Mouse (Mus musculus): Measurements from ENCODE around the gene Sgk1. TPM values are rescaled to one million over a fixed set of nuclear protein-coding genes. Genes with fewer than 3 reads are reported as not detected.

Gene Sgk1
- polyA plus RNA-seq, 1 experiment from 2014 or later: 26.2 TPM

DNA sequence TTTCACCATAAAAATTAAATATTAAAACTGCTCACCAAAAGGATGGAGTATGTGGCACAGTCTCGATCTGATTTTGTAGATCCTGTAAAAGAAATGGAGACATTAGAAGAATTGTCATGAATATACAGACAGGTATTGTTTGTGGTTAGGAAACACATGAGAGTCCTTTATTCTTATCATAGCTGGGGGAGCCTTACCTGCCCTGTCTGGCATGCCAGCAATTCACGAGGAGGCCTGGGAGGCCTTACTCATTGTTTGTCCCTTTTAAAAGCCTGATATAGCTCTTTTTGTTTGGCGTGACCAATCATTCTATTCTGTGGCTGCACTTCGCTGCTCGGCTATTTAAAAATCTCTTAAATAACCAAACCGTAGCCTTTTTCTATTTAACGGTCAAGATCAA is 37.6 kb upstream of the Sgk1 start:
- WGBS: 73% methylated on average over 7 of the region's 7 CpGs
- no peak overlapping the region for H3K4me3 ChIP-seq (ENCODE audit: control insufficient read depth in 1 of 2, insufficient read depth in 1 of 2, low read depth in 1 of 2, low read length in 2 of 2)
- ATAC-seq (ENCODE audit: insufficient number of reproducible peaks, insufficient read depth, low FRiP score, low read depth): no peak

DNA sequence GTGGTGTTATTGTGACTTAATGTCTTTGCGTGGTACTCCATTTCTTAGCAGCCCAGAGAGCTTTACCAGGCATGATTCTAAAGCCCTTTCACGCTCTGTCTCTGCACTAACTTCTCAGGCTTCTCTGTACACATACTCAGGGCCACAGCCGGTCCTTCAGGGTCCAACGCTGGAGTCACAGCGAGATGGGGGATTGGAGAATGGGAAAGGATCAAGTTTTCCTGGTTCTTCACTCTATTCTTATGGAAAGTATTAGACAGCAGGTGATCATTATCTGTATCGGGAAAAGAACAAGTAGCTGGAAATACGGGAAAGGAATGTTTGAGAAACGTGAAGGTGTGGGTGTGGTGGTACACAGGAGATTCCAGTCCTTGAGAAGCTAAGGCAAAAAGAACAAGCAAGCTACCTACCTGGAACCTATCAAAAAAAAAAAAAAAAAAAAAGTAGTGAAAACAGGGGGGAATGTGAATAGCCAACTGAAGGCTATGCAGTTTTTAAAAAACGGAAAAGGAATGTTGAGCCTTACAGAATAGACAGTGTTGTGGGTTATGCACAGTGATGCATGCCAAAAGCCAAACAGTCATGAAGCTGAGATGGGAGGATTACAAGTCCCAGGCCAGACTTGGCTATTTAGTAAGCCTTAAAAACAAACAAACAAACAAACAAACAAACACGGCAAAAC is 36.2 kb upstream of the Sgk1 start:
- Histone ChIP-seq H3K27me3 (ENCODE audit: control insufficient read depth, insufficient read depth, low read length) (no peaks in the 10 kb centered on the region), H3K4me2 (ENCODE audit: low read length) (no peak overlapping the region), H3K4me3 (ENCODE audit: control insufficient read depth in 1 of 2, insufficient read depth in 1 of 2, low read depth in 1 of 2, low read length in 2 of 2) (no peak overlapping the region), H3K4me1 (ENCODE audit: control insufficient read depth in 2 of 2, insufficient read depth in 2 of 2, low read length in 2 of 2) (no peaks in the 10 kb centered on the region), H3K36me3 (ENCODE audit: control insufficient read depth, insufficient read depth, low read length) (no peaks in the 10 kb centered on the region), H3K9me3 (ENCODE audit: control insufficient read depth, low read length) (no peaks in the 10 kb centered on the region), H3K9ac (ENCODE audit: low read length) (no peak overlapping the region), H3K27ac (replicated peaks in 1 of 2; ENCODE audit: control insufficient read depth in 1 of 2, insufficient read depth in 1 of 2, low read depth in 2 of 2, low read length in 2 of 2) (no peak overlapping the region)
- WGBS: 83% methylated on average over 10 of the region's 10 CpGs
- no peak for ATAC-seq (ENCODE audit: insufficient number of reproducible peaks, insufficient read depth, low FRiP score, low read depth)

More for the DNA sequence above, 37.6 kb upstream of the Sgk1 start:
- Histone ChIP-seq H3K36me3 (ENCODE audit: control insufficient read depth, insufficient read depth, low read length) (no peaks in the 10 kb centered on the region), H3K9ac (ENCODE audit: low read length) (no peak overlapping the region), H3K27ac (replicated peaks in 1 of 2; ENCODE audit: control insufficient read depth in 1 of 2, insufficient read depth in 1 of 2, low read depth in 2 of 2, low read length in 2 of 2) (no peak overlapping the region), H3K9me3 (ENCODE audit: control insufficient read depth, low read length) (no peaks in the 10 kb centered on the region), H3K27me3 (ENCODE audit: control insufficient read depth, insufficient read depth, low read length) (no peaks in the 10 kb centered on the region), H3K4me2 (ENCODE audit: low read length) (no peak overlapping the region), H3K4me1 (ENCODE audit: control insufficient read depth in 2 of 2, insufficient read depth in 2 of 2, low read length in 2 of 2) (no peaks in the 10 kb centered on the region)

DNA sequence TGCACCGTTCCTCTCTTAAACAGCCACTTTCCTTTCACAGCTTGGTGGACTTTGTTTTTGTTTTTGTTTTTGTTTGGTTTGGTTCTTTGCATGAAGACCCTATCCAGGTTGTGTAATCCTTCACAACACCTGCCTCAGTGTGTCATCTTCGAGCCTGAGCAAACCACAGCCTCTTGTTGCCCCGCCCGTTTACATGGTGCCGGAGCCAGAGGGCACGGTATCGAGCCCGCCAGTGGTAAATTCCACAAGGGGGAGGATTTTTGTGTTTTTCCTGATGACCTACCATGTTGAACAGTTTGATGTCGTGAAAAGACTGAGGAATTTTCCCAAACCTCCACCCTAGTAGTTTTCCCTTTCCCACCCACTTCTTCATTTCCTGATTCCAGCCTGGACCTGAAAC is 35.6 kb upstream of the Sgk1 start:
- Histone ChIP-seq H3K9ac (ENCODE audit: low read length) (no peak overlapping the region), H3K9me3 (ENCODE audit: control insufficient read depth, low read length) (no peaks in the 10 kb centered on the region), H3K27me3 (ENCODE audit: control insufficient read depth, insufficient read depth, low read length) (no peaks in the 10 kb centered on the region), H3K4me3 (ENCODE audit: control insufficient read depth in 1 of 2, insufficient read depth in 1 of 2, low read depth in 1 of 2, low read length in 2 of 2) (no peak overlapping the region), H3K36me3 (ENCODE audit: control insufficient read depth, insufficient read depth, low read length) (no peaks in the 10 kb centered on the region), H3K27ac (replicated peaks in 1 of 2; ENCODE audit: control insufficient read depth in 1 of 2, insufficient read depth in 1 of 2, low read depth in 2 of 2, low read length in 2 of 2) (no peak overlapping the region), H3K4me1 (ENCODE audit: control insufficient read depth in 2 of 2, insufficient read depth in 2 of 2, low read length in 2 of 2) (no peaks in the 10 kb centered on the region), H3K4me2 (ENCODE audit: low read length) (no peak overlapping the region)
- ATAC-seq (ENCODE audit: insufficient number of reproducible peaks, insufficient read depth, low FRiP score, low read depth): no peak
- 91% methylated on average over 9 of the region's 9 CpGs for WGBS

DNA sequence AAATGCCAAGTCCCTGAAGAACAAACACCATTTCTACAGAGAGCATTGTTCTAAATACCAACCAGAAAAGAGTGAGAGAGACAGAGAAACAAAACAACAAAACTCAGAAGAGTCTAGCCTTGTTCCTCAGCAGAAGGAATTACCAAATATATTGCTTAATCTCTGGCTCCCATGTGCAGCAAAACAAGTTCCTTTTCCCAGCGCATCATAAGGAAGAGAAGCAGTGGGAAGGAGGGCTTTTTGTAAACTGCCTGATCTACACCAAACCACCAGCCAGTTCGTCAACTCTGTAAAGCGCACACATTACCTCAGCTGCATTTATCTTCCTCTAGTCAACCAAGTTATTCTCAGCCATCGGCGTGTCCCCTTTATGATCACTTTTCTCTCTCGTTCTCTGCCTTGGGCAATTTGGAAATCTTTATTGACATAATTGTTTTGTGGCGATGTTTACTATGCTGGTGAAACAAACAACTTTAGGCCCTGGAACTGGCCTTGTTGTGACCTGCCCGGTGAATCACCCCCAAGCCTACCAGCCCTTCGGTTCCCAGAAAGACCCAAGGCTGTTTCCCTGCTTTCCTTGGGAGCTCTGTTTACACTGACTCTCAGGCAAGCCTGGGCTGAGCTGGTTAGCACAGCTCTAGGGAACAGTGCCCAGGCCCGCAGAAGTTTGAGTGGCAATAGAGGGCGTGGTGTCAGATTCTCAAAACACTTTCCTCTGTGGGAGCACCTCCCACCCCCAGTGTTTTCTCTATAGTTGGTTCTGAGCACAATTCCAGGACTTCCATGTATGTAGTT is 34.8 kb upstream of the Sgk1 start:
- Histone ChIP-seq H3K36me3 (ENCODE audit: control insufficient read depth, insufficient read depth, low read length) (no peaks in the 10 kb centered on the region), H3K9ac (ENCODE audit: low read length) (no peak overlapping the region), H3K27ac (replicated peaks in 1 of 2; ENCODE audit: control insufficient read depth in 1 of 2, insufficient read depth in 1 of 2, low read depth in 2 of 2, low read length in 2 of 2) (no peak overlapping the region), H3K9me3 (ENCODE audit: control insufficient read depth, low read length) (no peaks in the 10 kb centered on the region), H3K27me3 (ENCODE audit: control insufficient read depth, insufficient read depth, low read length) (no peaks in the 10 kb centered on the region), H3K4me3 (ENCODE audit: control insufficient read depth in 1 of 2, insufficient read depth in 1 of 2, low read depth in 1 of 2, low read length in 2 of 2) (no peak overlapping the region), H3K4me1 (ENCODE audit: control insufficient read depth in 2 of 2, insufficient read depth in 2 of 2, low read length in 2 of 2) (no peaks in the 10 kb centered on the region), H3K4me2 (ENCODE audit: low read length) (no peak overlapping the region)
- WGBS: 82% methylated on average over 11 of the region's 11 CpGs
- no peak for ATAC-seq (ENCODE audit: insufficient number of reproducible peaks, insufficient read depth, low FRiP score, low read depth)

DNA sequence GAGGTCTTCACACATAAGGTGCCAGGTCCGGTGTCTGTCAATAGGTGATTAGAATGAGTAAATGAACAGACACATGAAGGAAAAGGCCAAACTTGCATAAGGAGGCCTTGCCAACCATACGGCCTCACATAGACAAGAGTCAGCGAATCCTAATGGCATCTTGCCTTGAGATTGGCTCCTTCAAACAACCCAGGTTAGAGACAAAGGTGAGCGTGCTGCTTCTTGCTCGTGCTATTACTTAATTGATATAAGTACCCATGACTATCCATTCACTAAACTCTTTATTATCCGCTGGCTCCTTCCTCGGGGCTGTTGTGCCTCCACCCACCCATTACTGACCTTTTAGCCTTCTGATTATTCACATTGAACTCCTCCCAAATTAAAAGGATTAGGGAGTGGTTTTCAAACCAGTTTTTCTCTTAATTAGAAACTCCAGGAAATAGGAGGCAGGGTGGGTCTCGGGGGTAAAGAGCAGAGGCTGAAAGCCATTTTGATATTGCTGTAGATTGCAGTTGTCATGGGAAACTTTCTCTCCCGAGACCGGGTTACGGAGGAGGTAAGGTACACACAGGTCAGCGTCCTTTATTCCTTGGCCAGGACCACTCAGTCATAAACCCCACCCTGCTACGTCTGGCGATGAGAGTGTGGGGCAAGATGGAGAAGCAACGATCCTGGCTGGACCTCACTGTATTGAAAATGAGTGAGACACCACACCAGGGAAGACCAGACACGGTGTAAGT is 33.9 kb upstream of the Sgk1 start:
- Histone ChIP-seq H3K36me3 (ENCODE audit: control insufficient read depth, insufficient read depth, low read length) (no peaks in the 10 kb centered on the region), H3K27ac (replicated peaks in 1 of 2; ENCODE audit: control insufficient read depth in 1 of 2, insufficient read depth in 1 of 2, low read depth in 2 of 2, low read length in 2 of 2) (no peak overlapping the region), H3K27me3 (ENCODE audit: control insufficient read depth, insufficient read depth, low read length) (no peaks in the 10 kb centered on the region), H3K9me3 (ENCODE audit: control insufficient read depth, low read length) (no peaks in the 10 kb centered on the region), H3K4me2 (ENCODE audit: low read length) (no peak overlapping the region), H3K9ac (ENCODE audit: low read length) (no peak overlapping the region), H3K4me1 (ENCODE audit: control insufficient read depth in 2 of 2, insufficient read depth in 2 of 2, low read length in 2 of 2) (no peaks in the 10 kb centered on the region), H3K4me3 (ENCODE audit: control insufficient read depth in 1 of 2, insufficient read depth in 1 of 2, low read depth in 1 of 2, low read length in 2 of 2) (no peak overlapping the region)
- WGBS: 89% methylated on average over 16 of the region's 16 CpGs
- ATAC-seq (ENCODE audit: insufficient number of reproducible peaks, insufficient read depth, low FRiP score, low read depth): no peak

DNA sequence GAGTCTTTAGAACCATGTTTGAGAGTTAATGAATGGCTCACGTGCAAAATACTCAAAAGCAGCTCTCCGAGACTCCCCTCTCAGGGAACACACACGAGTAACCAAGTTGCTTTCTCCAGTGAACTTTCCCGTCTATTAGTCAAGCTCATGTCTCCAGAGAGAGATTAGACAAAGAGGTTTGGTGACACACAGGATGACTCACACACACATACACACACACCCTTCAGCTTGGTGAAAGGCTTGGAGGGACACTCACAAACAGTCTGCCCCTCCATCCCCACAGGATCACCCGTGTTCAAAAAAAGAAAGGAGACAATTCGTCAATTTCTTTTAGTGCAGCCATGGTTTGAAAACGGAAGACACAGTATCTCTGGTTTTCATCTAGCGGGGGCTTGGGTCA is 32.7 kb upstream of the Sgk1 start:
- H3K4me2 ChIP-seq (ENCODE audit: low read length): no peak overlapping the region
- no peaks in the 10 kb centered on the region for H3K4me1 ChIP-seq (ENCODE audit: control insufficient read depth in 2 of 2, insufficient read depth in 2 of 2, low read length in 2 of 2)
- H3K4me3 ChIP-seq (ENCODE audit: control insufficient read depth in 1 of 2, insufficient read depth in 1 of 2, low read depth in 1 of 2, low read length in 2 of 2): no peak overlapping the region
- no peak for ATAC-seq (ENCODE audit: insufficient number of reproducible peaks, insufficient read depth, low FRiP score, low read depth)
- no peaks in the 10 kb centered on the region for H3K9me3 ChIP-seq (ENCODE audit: control insufficient read depth, low read length)
- no peaks in the 10 kb centered on the region for H3K36me3 ChIP-seq (ENCODE audit: control insufficient read depth, insufficient read depth, low read length)
- no peak overlapping the region for H3K27ac ChIP-seq (replicated peaks in 1 of 2; ENCODE audit: control insufficient read depth in 1 of 2, insufficient read depth in 1 of 2, low read depth in 2 of 2, low read length in 2 of 2)
- no peak overlapping the region for H3K9ac ChIP-seq (ENCODE audit: low read length)
- WGBS: 69% methylated on average over 8 of the region's 8 CpGs
- H3K27me3 ChIP-seq (ENCODE audit: control insufficient read depth, insufficient read depth, low read length): no peaks in the 10 kb centered on the region

DNA sequence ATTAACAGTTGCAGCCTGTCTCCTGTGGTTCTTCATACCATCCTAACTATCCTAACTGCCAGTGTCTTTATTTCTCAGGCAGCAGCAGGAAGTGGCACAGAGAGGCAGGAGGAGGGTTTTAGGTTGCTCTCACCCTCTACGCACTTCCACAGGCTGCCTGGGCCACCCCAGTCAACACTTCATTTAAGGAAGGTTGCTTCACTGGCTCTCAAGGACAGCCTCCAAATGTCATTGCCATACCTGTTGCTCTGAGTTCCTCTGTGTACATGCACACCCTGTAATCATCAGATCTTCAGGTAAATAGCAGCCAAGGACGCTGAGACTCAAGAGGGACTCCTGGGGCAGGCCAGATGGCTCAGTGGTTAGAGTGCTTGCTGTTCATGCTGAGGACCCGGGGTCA is 31.7 kb upstream of the Sgk1 start:
- WGBS: 79% methylated on average over 3 of the region's 3 CpGs
- H3K4me1 ChIP-seq (ENCODE audit: control insufficient read depth in 2 of 2, insufficient read depth in 2 of 2, low read length in 2 of 2): no peaks in the 10 kb centered on the region
- no peaks in the 10 kb centered on the region for H3K27me3 ChIP-seq (ENCODE audit: control insufficient read depth, insufficient read depth, low read length)
- H3K9me3 ChIP-seq (ENCODE audit: control insufficient read depth, low read length): no peaks in the 10 kb centered on the region
- H3K4me3 ChIP-seq (ENCODE audit: control insufficient read depth in 1 of 2, insufficient read depth in 1 of 2, low read depth in 1 of 2, low read length in 2 of 2): no peak overlapping the region
- no peak for ATAC-seq (ENCODE audit: insufficient number of reproducible peaks, insufficient read depth, low FRiP score, low read depth)
- no peaks in the 10 kb centered on the region for H3K36me3 ChIP-seq (ENCODE audit: control insufficient read depth, insufficient read depth, low read length)
- H3K27ac ChIP-seq (replicated peaks in 1 of 2; ENCODE audit: control insufficient read depth in 1 of 2, insufficient read depth in 1 of 2, low read depth in 2 of 2, low read length in 2 of 2): no peak overlapping the region
- no peak overlapping the region for H3K9ac ChIP-seq (ENCODE audit: low read length)
- no peak overlapping the region for H3K4me2 ChIP-seq (ENCODE audit: low read length)

All from heart, embryonic 14.5 days (tissue).